25 mouse cellular contexts compared by ENCODE assay signal in genomic region chr10:42890365-42890764, GRCm38 (mm10). TPM values are rescaled to one million over a fixed set of nuclear protein-coding genes. Genes with fewer than 3 reads are reported as not detected.
DNase-seq lines count a peak whose midpoint lies in the region; ATAC-seq and TF ChIP-seq lines count a peak whose summit lies in the region.
"Had no signal": no experiment of that assay in that cellular context is flagged by ENCODE, and none has a peak within 500 bp of the region (broad histone marks: within the 10 kb centered on the region; RNA-seq: fewer than 3 reads in every experiment).

No protein-coding gene starts in this region.

- TF ChIP-seq POLR2A in kidney, adult 2 months (IDR thresholded peaks at IDR 0.05; ENCODE audit: low read depth, low read length), result no peak

- no peak overlapping the region for H3K4me3 ChIP-seq in forebrain, embryonic 11.5 days (ENCODE audit: low read depth, low read length)
- no peak overlapping the region for H3K4me3 ChIP-seq in forebrain, embryonic 15.5 days
- no peak overlapping the region for H3K4me3 ChIP-seq in kidney, adult 2 months (ENCODE audit: insufficient read depth, low read depth, low read length)
- H3K4me3 ChIP-seq: forebrain, embryonic 10.5 days; heart, embryonic 10.5 days; intestine, embryonic 15.5 days; left cerebral cortex, adult 2 months; lung, embryonic 15.5 days; megakaryocyte, embryonic 14.5 days; neural tube, embryonic 15.5 days had no signal

- WGBS in forebrain, embryonic 11.5 days, result 72% methylated on average over 4 of the region's 4 CpGs
- 76% methylated on average over 4 of the region's 4 CpGs for WGBS in forebrain, embryonic 15.5 days
- 64% methylated on average over 4 of the region's 4 CpGs for WGBS in kidney, adult 2 months

- no peak overlapping the region for H3K4me2 ChIP-seq in forebrain, embryonic 11.5 days (ENCODE audit: low read depth, low read length, severe bottlenecking)
- H3K4me2 ChIP-seq in forebrain, embryonic 15.5 days (replicated peaks), result no peak overlapping the region
- H3K4me2 ChIP-seq: hindbrain, embryonic 14.5 days; intestine, embryonic 15.5 days; lung, embryonic 15.5 days; neural tube, embryonic 15.5 days had no signal

- no peak for ATAC-seq in forebrain, embryonic 11.5 days (replicated peaks; ENCODE audit: low FRiP score)
- no peak for ATAC-seq in forebrain, embryonic 15.5 days (replicated peaks)
- ATAC-seq: CD4-positive, CD25-positive, alpha-beta regulatory T cell, adult 4 months; intestine, embryonic 15.5 days had no signal

- H3K27me3 ChIP-seq in forebrain, embryonic 11.5 days (ENCODE audit: control insufficient read depth, insufficient read depth, low read length), result no peaks in the 10 kb centered on the region
- no peaks in the 10 kb centered on the region for H3K27me3 ChIP-seq in forebrain, embryonic 15.5 days
- H3K27me3 ChIP-seq in kidney, adult 2 months (replicated peaks; ENCODE audit: control insufficient read depth, insufficient read depth, low read length), result no peaks in the 10 kb centered on the region
- H3K27me3 ChIP-seq: intestine, embryonic 15.5 days; lung, embryonic 15.5 days; neural tube, embryonic 15.5 days had no signal

- no peaks in the 10 kb centered on the region for H3K36me3 ChIP-seq in forebrain, embryonic 11.5 days (ENCODE audit: control insufficient read depth, insufficient read depth, low read length)
- no peaks in the 10 kb centered on the region for H3K36me3 ChIP-seq in forebrain, embryonic 15.5 days
- H3K36me3 ChIP-seq in kidney, adult 2 months (ENCODE audit: control insufficient read depth, insufficient read depth, low read length), result no peaks in the 10 kb centered on the region
- H3K36me3 ChIP-seq: forebrain, embryonic 10.5 days; heart, embryonic 10.5 days; intestine, embryonic 15.5 days; lung, embryonic 15.5 days; neural tube, embryonic 15.5 days had no signal

- DNase-seq in forebrain, embryonic 11.5 days (ENCODE audit: low spot score), result peak; percentile 10
- peak; percentile 7 for DNase-seq in kidney, adult 2 months
- DNase-seq in kidney, postnatal 4 days, result no peak
- peak; percentile 56 for DNase-seq in adipocyte (ENCODE audit: low spot score)
- DNase-seq in gastrocnemius, postnatal 14 days, result peak; percentile 73
- DNase-seq in cerebellum, postnatal 4 days (ENCODE audit: low spot score in 2 of 2), result no peak
- no peak for DNase-seq in thymus, adult 18-20 months
- DNase-seq: adrenal gland, adult 8-10 months; cerebellum, adult 18-20 months; cerebellum, postnatal 25 days; lung, postnatal 36 days; right cerebral cortex, adult 18-20 months; right cerebral cortex, postnatal 4 days; thymus, adult 2 months had no signal

- H3K9me3 ChIP-seq in forebrain, embryonic 11.5 days (ENCODE audit: control insufficient read depth, low read length), result no peaks in the 10 kb centered on the region
- H3K9me3 ChIP-seq in forebrain, embryonic 15.5 days, result no peaks in the 10 kb centered on the region
- H3K9me3 ChIP-seq: forebrain, embryonic 10.5 days; heart, embryonic 10.5 days; intestine, embryonic 15.5 days; lung, embryonic 15.5 days; neural tube, embryonic 15.5 days had no signal

- H3K27ac ChIP-seq in forebrain, embryonic 11.5 days (ENCODE audit: low read depth, low read length), result no peak overlapping the region
- H3K27ac ChIP-seq in forebrain, embryonic 15.5 days (replicated peaks), result no peak overlapping the region
- no peak overlapping the region for H3K27ac ChIP-seq in kidney, adult 2 months (ENCODE audit: insufficient read depth, low read depth, low read length)
- H3K27ac ChIP-seq: forebrain, embryonic 10.5 days; heart, embryonic 10.5 days; hindbrain, embryonic 14.5 days; intestine, embryonic 15.5 days; left cerebral cortex, adult 2 months; liver, embryonic 14.5 days; lung, embryonic 15.5 days; neural tube, embryonic 15.5 days had no signal

- TF ChIP-seq CTCF in kidney, adult 2 months (conservative IDR thresholded peaks at IDR 0.05; ENCODE audit: insufficient read depth, insufficient read length, low read depth, low read length), result no peak

- no peaks in the 10 kb centered on the region; the same call in 1 of the 2 replicates for H3K4me1 ChIP-seq in forebrain, embryonic 11.5 days (replicated peaks; ENCODE audit: control insufficient read depth, insufficient read depth, low read length)
- peaks cover 4% of the 10 kb centered on the region for H3K4me1 ChIP-seq in forebrain, embryonic 15.5 days
- H3K4me1 ChIP-seq in kidney, adult 2 months (ENCODE audit: control insufficient read depth, insufficient read depth, low read length), result no peaks in the 10 kb centered on the region
- H3K4me1 ChIP-seq: lung, embryonic 15.5 days; neural tube, embryonic 15.5 days had no signal

- intact Hi-C loops in gastrocnemius, postnatal 14 days (cut with DNase I; ENCODE audit: low total_unique reads), result no loop called here

- H3K9ac ChIP-seq in forebrain, embryonic 11.5 days (ENCODE audit: low read length), result no peak overlapping the region
- H3K9ac ChIP-seq in forebrain, embryonic 15.5 days (replicated peaks), result no peak overlapping the region
- H3K9ac ChIP-seq: hindbrain, embryonic 14.5 days; intestine, embryonic 15.5 days; liver, embryonic 14.5 days; lung, embryonic 15.5 days; neural tube, embryonic 15.5 days had no signal

RNA-seq across cellular contexts. Expression of gene Scml4, which starts 30.2 kb away (rescaled TPM):
- polyA plus RNA-seq in forebrain, embryonic 11.5 days (2014; fragmentation: Nextera tagmentation; extraction: Ambion mirVana), result 0.83 and 1.4 TPM in 2 replicates
- polyA plus RNA-seq in forebrain, embryonic 15.5 days (2015; fragmentation: Nextera tagmentation; extraction: Ambion mirVana), result 9.2 and 9.6 TPM in 2 replicates
- polyA plus RNA-seq in kidney, adult 2 months (2012; rRNA removed), result 1.0 and 2.2 TPM in 2 replicates
- total RNA-seq in gastrocnemius, postnatal 14 days (2021), result 1 to 10 TPM; 2.0 to 2.8 TPM

Comparison
In these comparisons a context has a peak if more than half of its experiments do, and no peak if none do; other contexts are left out.
1. DNase-seq: peak in forebrain, embryonic 11.5 days (single experiment), kidney, adult 2 months (single experiment), adipocyte (single experiment) and gastrocnemius, postnatal 14 days (single experiment); none in kidney, postnatal 4 days (0 of 2), cerebellum, postnatal 4 days (0 of 2) and thymus, adult 18-20 months (0 of 2).